Mouse (Mus musculus) brown adipose tissue, adult 24 weeks (tissue): ENCODE measurements around the gene Pold4. TPM values are rescaled to one million over a fixed set of nuclear protein-coding genes. Genes with fewer than 3 reads are reported as not detected.

Experiments
- H3K27ac ChIP-seq: fragments of 200-500 bp; replicated peaks from 2 replicates; pipeline ENCODE4 v1.5.1; 2012; ENCODE audit warnings: low read depth, mild to moderate bottlenecking, low read length
- H3K4me1 ChIP-seq: fragments of 200-500 bp; 2 replicates; pipeline ENCODE4 v1.6.1; 2012; ENCODE audit warnings: low read length, mixed read lengths; ENCODE audit not compliant: control insufficient read depth, insufficient read depth, insufficient read length
- H3K4me3 ChIP-seq: fragments of 200-500 bp; 2 replicates; pipeline ENCODE4 v1.5.1; 2012; ENCODE audit warnings: low read depth, mild to moderate bottlenecking, low read length, moderate library complexity; ENCODE audit not compliant: insufficient read depth
- polyA plus RNA-seq: library from polyadenylated mRNA; stranded (reverse); fragments of >200 nt; gene quantifications from 2 replicates; pipeline ENCODE4 v1.2.4, GENCODE M21; 2012; ENCODE audit not compliant: missing spikeins, insufficient read depth, insufficient read length

The Pold4 gene
- 63.7 and 81.4 TPM in 2 replicates for polyA plus RNA-seq

DNA sequence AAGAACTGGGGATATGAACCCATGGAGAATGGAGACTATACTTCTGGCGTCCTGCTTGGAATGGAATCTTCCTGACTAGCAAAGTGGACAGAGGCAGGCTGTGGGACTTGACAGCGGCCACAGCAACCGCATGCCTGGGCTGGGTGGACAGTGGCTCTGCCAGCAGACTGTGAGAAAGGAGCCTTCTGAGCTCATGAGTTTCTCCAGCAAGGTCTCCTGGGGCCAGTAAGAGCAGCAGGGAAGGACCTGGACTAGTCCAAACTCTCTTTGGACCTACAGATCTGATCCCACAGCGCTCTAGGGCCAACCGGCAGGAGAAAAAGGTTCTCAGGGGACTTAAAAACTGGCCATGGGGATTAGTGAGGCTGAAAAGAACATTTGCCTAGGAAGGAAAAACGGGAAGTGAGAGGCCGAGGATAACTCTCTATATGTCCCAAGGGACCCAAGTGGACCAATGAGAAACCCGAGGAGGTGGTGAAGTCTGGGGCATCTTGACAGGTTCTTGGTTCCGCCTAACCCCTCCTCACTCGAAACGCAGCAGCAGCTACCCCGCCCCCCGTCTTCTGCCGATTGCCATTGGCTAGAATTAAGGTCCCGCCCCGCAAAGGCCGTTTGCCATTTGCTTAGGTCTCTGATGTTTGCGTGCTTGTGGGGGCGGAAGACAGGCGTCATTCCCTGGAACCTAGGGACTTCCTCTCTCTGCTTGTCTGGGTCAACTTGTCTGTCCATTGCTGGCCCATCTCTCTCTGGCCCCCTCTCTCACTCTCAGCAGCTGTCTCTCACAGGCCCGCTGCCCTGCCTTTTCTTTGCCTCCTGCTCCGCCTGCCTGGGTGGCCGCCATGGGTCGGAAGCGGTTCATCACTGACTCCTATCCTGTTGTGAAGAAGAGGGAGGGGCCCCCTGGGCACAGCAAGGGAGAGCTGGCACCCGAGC lies at the start of gene Pold4:
Pold4 (plus strand) TSS at position 647 of the 933 bp plus-strand sequence.
- Histone ChIP-seq H3K4me3 (peak within 1 kb of the TSS; percentile 75), H3K27ac (peak within 1 kb of the TSS; percentile 97), H3K4me1 (peaks cover 16% of the 10 kb centered on the region; the same call in 1 of the 2 replicates)

DNA sequence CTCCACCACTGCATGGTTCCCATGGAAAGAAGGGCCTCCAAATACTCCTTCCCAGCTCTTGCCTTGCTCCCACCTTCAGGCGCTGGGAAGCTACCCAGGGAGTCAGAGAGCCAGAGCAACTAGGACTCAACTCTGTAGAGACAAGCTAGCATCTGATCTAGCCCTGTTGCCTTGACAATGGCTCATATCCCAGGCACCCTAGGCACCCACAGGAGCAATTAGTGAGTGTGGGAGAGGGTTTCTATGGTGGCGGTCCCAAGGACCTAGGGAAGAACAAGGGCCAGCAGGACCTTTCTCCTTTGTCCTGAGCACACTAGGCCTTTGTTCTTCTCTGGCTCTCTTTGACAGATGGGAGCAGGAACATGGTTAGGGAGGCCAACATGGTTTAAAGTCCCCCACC lies 48.0 kb upstream of the Pold4 start:
- H3K27ac ChIP-seq, result no peak overlapping the region
- H3K4me1 ChIP-seq, result no peaks in the 10 kb centered on the region
- H3K4me3 ChIP-seq, result no peak overlapping the region

DNA sequence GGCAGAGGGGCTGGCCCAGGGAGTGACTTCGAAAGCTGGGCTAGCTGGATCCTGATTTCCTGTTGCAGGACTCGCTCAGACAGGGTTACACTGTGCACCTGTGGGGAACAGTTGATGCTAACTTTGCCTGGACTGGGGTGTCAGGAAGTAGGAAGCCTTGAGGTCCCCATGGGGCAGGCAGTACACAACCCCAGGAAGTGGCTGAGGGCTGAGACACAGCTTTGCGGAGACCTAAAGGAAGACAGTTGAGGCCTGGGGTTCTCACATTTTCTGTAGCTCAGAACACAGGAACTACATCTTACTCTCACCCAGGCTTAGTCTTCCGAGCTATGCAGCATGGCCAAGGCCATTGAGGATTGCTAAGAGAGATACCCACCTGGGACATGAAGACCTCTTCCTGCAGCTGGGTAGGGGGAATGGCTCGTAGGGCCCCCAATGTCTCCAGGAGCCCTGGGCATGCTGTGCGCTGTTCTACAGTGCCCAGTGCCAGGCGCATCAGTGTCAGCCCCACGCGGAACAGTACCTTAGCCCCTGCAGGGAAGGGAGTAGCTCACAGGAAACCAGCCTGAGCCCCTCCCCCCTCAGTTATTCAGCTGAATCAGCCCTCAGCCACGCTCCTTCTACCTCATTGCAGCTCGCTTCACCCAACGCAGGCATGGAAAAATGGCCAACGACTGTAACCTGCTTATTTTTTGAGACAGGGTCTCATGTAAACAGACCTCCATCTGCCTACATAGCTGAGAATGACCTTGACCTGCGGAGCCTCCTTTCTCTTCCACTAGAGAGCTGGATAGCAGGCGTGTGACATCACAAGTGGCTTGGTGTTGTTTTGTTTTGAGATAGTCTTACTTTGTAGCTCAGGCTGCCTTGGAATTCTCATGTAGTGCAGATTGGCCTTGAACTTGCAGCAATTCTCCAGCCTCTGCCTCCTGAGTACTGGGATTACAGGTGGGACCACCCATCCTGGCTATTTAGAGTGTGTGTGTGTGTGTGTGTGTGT lies 46.4 kb upstream of the Pold4 start:
- Histone ChIP-seq H3K4me3 (no peak overlapping the region), H3K27ac (no peak overlapping the region), H3K4me1 (no peaks in the 10 kb centered on the region)

DNA sequence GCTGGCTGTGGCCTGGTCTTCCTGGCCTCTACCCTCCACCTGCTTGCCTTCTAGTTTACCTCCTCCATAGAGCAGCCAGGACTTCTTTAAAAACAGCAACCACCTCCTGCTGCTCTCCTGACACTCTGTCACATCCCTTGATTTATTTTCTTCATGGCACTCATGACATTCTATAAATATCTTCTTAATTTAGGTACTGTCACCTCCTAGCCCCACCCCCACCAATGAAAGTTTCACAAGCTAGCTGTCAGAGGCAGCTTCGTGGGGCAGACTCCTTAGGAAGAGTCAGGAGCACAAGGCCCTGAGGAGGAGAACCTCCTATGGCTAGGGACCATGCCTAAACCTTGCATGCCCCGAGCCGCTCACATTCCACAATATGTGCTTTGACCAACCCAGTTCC lies 44.4 kb upstream of the Pold4 start:
- Histone ChIP-seq H3K27ac (no peak overlapping the region), H3K4me3 (no peak overlapping the region), H3K4me1 (no peaks in the 10 kb centered on the region)

DNA sequence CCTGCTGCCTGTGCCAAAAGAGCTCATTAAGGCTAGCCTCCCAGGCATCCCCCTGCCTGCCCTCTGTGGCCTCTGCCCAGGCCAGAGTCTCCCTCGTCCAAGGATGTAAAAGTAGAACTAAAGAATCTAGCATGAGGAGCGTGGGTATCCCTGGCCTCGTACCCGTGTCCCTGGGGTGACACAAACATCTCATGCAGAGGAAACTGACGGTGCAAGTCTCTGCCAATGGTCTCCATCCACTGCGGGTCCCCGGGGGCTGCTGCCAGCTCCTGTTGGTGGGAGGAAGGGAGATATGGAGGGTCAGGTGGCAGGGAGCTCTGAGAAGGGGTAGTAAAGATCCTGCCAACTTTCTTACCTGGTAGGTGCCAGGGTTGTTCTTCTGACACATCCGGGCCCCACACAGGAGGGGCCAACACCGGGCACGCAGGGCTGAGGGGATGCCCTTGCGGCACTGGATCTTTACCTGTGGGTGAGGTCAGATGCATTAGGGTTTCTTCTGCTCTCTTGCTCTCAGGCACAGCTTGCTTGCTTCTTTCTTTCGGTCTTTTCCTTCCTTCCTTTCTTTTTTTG lies 42.6 kb upstream of the Pold4 start:
- H3K27ac ChIP-seq, result no peak overlapping the region
- no peak overlapping the region for H3K4me3 ChIP-seq

DNA sequence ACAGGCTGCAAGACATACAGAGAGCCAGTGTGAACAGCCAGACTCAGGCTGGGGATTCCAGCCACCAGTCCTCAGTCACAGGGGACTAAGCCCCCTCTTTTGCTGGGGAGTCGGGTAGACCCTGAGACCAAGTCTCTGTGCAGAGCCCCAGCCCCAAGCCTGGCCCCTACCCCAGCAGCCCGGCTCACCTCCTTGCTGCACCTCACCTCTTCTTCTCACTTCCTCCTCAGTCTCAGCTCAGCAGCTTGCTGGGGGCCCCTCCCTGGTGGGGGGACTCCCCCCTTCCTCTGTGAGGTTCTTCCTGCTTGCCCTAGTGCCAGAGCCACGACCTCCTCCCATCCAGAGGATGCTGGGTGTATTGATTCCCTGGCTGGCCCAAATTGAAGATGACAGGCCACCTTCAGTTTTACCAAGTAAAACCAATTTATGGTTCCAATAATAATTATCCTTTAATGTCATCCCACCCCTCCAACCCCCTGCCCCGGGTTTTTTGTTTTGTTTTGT lies 40.8 kb upstream of the Pold4 start, which contains the start of gene Tbc1d10c:
Tbc1d10c (minus strand) TSS at position 454 of the 504 bp plus-strand sequence.
- peaks cover 11% of the 10 kb centered on the region for H3K4me1 ChIP-seq
- peak within 1 kb of the TSS; percentile 84 for H3K27ac ChIP-seq
- peak within 1 kb of the TSS; percentile 94 for H3K4me3 ChIP-seq

More for the DNA sequence above, 42.6 kb upstream of the Pold4 start:
- H3K4me1 ChIP-seq, result peaks cover 9% of the 10 kb centered on the region

DNA sequence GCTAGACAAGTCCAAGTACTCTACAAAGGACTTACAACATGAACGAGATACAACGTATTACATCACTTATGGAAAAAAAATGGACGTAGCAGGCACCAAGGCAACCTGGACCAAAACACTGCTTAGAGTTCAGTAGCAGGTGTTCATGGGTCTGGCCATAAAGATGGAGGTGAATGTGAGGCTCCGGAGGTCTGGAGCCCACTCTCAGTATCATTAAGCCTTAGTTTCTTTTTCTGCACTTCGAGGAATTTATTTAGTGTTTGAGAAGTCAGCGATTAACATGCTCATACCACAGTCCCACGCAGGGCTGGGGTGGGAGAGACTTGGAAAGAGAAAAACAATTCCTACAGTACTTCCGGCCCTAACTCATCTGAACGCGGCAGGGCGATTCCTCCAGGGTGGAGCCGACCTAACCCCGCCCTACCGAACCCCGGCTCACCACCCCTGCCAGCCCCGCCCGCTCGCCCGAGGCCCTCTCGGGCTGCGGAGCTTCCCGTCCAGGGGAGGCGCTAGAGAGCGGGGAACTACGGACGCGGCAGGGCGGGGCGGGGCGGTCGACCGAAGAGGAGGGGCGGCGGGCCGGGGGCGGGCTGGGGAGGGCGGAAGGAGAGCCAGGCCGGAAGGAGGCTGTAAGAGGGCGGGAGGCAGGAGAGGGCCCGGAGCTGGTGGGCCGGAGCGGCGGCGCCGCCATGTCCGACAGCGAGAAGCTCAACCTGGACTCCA lies 40.0 kb upstream of the Pold4 start, which contains the start of gene Ppp1ca:
Ppp1ca (plus strand) TSS at position 538 of the 723 bp plus-strand sequence.
- peak within 1 kb of the TSS; percentile 94 for H3K4me3 ChIP-seq
- peak within 1 kb of the TSS; percentile 84 for H3K27ac ChIP-seq
- H3K4me1 ChIP-seq, result peaks cover 16% of the 10 kb centered on the region

DNA sequence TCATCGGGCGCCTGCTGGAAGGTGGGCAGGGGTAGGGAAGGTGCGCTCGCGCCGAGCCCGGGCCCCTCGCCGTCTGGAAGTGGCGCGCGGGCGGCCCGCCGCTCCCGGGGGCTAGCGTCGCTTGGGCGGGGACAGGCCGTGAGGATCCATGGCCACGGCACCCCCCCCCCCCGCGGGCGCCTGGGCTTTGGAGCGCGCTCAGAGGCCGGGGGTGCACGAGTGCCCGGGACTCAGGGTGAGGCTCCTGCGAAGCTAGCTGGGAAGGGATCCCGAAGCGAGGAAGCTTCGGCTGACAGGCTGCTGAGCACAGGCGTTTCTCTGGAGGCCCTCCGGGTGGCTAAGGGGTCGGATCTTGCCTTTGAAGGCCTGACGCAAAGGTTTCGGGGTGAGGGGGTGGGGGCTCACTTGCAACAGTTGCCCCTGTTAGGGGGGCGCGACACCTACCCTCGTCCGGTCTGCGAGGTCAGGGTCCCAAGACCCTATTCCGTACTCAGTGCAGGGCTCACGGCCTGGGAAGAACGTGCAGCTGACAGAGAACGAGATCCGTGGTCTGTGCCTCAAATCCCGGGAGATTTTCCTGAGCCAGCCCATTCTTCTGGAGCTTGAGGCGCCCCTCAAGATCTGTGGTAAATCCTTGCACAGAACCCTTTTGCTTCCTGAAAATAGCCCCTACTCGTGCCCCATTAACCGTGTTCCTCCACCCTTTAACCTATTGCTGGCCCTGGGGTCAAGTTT lies 39.3 kb upstream of the Pold4 start:
- peak overlapping the region; percentile 84 for H3K27ac ChIP-seq
- H3K4me1 ChIP-seq, result peaks cover 17% of the 10 kb centered on the region
- H3K4me3 ChIP-seq, result peak overlapping the region; percentile 94

DNA sequence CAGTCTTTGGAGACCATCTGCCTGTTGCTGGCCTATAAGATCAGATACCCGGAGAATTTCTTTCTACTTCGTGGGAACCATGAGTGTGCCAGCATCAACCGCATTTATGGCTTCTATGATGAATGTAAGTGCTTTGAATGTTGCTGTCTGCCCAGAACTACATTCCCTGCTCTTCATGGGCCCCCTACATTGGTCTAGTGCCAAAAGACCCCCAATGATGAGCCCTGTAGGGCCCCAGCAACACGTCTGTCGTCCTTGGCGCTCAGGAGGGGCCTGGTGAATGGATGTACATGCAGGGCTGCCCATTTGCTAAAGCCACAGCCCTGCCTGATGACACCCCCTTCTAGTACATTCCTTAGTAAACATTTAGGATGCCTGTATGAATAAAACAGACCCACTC lies 38.6 kb upstream of the Pold4 start:
- H3K4me1 ChIP-seq, result peaks cover 17% of the 10 kb centered on the region
- H3K4me3 ChIP-seq, result peak overlapping the region; percentile 94
- no peak overlapping the region for H3K27ac ChIP-seq

DNA sequence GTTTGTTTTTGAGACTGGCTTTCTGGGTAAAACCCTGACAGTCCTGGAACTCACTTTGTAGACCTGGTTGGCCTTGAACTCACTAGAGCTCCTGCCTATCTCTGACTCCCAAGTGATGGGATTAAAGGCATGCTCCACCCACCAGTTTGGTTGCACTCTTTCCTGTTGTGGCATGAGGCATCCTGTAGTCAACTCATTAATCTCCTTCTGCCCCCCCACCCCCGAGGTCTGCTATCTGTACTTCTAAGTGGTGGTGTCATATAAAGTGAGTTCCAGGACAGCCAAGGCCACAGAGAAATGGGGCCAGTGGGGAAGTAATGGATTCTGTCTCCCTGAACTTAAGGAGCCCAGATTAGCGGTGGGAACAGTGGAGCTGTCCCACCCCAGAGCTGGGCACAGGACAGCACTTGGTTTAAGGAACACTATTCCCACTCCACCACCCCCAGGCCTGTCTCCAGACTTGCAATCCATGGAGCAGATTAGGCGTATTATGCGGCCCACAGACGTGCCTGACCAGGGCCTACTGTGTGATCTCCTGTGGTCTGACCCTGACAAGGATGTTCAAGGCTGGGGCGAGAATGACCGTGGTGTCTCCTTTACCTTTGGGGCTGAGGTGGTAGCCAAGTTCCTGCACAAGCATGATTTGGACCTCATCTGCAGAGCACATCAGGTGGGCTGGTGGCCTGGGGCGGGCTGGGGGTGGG lies 37.5 kb upstream of the Pold4 start:
- peaks cover 17% of the 10 kb centered on the region for H3K4me1 ChIP-seq
- H3K4me3 ChIP-seq, result no peak overlapping the region
- no peak overlapping the region for H3K27ac ChIP-seq

DNA sequence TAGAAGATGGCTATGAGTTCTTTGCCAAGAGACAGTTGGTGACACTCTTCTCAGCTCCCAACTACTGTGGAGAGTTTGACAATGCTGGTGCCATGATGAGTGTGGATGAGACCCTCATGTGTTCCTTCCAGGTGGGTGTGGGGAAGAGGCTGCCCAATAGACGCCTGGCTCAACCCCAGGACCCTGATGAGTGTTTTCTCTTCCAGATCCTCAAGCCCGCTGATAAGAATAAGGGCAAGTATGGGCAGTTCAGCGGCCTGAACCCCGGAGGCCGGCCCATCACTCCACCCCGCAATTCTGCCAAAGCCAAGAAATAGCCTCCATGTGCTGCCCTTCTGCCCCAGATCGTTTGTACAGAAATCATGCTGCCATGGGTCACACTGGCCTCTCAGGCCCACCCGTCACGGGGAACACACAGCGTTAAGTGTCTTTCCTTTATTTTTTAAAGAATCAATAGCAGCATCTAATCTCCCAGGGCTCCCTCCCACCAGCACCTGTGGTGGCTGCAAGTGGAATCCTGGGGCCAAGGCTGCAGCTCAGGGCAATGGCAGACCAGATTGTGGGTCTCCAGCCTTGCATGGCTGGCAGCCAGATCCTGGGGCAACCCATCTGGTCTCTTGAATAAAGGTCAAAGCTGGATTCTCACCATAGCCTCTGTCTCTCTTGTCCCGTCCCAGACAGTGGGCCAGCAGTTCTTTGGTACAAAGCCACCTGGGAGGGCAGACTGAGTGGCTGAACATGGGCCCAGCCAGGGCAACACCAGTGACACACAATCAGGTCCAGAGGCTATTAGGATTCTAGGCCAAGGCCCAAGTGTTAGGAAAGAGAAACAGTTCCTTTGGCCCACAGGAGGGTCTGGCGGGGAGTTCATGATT lies 36.7 kb upstream of the Pold4 start:
- peaks cover 17% of the 10 kb centered on the region for H3K4me1 ChIP-seq

DNA sequence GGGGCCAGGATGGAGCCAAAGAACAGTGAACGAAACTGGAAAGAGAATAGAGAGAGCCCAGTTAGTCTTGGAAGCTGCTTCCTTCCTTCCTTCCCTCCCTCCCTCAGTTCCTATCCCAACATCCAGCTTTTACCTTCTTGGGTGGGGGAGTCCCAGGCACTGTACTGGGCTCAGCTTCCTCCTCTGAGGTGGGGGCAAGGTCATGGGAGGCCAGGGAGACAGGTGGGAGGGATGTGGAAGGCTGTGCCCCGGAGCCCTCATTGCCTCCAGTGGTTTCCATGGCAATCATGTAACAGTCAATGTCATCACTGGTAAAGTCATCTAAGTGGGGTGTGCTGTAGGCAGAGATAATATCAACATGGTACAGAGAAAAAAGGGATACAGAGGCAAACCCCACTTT lies 35.7 kb upstream of the Pold4 start:
- Histone ChIP-seq H3K27ac (no peak overlapping the region), H3K4me1 (peaks cover 24% of the 10 kb centered on the region), H3K4me3 (no peak overlapping the region)

More for the DNA sequence above, 36.7 kb upstream of the Pold4 start:
- Histone ChIP-seq H3K4me3 (no peak overlapping the region), H3K27ac (no peak overlapping the region)
